Mouse (Mus musculus) E14TG2a.4 (cell line): ENCODE measurements around the gene Ccr8.

Source experiments
- CTCF ChIP-seq: conservative IDR thresholded peaks from 2 replicates; pipeline ENCODE4 v1.5.1; 2014; ENCODE audit warnings: low read length
- POU5F1 ChIP-seq: IDR thresholded peaks from 2 replicates; pipeline ENCODE4 v1.6.1; 2014; ENCODE audit warnings: low read length, borderline replicate concordance

DNA sequence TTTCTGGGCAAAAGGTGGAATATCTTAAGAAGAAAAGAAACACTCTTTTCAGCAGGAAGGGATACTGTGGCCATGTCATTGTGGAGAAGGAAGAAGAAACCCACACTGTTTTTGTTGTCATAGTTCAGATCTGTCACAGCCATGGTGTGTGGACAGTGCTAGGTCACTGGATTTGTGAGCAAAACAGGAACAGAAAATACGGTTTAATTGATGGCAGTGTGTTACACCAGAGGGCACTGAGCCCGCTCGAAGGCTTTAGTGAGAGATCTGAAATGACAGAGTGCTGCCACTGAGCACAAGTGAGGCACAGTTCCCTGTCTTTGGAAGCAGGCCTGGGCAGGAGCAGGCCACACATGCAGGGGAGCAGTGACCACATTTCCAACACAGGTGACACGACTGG lies 26.3 kb downstream of the Ccr8 start:
- TF ChIP-seq CTCF (no peak), POU5F1 (no peak)
